Mouse (Mus musculus): ENCODE data around the gene Ubxn6.
"Not testable (repeated sequence)": the region's sequence is repeated elsewhere in the genome, so short reads cannot be mapped to it uniquely, and the experiment has no call there.

Ubxn6 gene

GRCm38 (mm10) chr17:56102158-56102557 is 27.3 kb upstream of the Ubxn6 start:
- in situ Hi-C loops (cut with MboI; ENCODE audit: low sequenced_read_pairs) = no loop called here

DNA sequence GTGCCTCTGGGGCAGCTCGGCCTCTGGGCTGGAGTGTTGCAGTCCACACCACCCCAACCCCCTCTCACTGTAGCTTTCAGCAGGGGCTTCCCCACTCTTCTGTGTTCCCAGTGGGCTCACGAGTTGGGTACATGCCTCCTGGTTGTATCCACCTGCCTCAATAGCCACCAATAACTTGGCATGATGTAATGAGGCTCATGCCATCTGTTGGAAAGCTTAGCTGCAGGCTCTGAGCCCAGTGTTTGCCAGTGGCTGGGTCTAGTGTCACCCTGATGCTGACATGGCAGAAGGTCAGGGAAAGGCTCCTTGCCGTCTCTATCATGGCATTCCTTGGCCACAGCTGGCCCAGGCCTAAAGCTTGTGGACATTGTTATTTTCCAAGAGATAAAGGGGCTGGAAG is 26.0 kb upstream of the Ubxn6 start:
- in situ Hi-C loops (cut with MboI; ENCODE audit: low sequenced_read_pairs) = no loop called here

DNA sequence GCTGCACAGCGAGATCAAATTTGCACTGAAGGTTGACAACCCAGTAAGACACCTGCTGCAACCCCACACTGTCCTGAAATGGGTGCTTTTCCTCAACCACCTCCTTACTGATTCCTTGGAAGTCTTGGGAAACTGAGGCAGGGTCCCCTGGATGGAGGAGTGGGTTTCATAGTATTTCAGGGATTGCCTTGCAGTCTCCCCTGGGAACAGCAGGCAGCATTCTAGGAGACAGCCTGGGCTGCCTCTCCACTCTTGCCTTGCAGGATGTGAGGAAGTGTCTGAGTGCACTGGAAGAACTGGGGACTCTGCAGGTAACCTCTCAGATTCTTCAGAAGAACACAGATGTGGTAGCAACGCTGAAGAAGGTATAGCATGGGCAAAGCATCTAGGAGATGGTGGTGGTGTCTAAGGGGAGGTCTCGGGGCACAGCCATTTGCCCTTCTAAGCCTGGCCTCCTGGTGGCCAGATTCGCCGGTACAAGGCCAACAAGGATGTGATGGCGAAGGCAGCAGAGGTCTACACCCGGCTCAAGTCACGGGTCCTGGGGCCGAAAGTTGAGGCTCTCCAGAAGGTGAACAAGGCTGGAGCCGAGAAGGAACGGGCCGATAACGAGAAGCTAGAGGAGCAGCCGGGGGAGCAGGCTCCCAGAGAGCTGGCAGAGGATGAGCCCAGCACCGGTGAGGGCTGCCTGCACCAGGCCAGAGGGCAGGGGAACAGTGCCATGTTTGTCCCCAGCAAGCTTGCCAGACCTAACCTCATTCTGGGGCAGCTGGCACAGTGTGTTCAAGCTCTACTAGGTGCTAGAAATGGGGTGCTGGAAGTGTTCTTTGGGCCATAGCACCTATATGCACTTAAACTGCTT is 24.1 kb upstream of the Ubxn6 start:
- in situ Hi-C loops (cut with MboI; ENCODE audit: low sequenced_read_pairs) = no loop called here

- in situ Hi-C loops (cut with MboI; ENCODE audit: low sequenced_read_pairs) = no loop called here
Observed at GRCm38 (mm10) chr17:56098180-56098579, 23.4 kb upstream of the Ubxn6 start.

- in situ Hi-C loops (cut with MboI; ENCODE audit: low sequenced_read_pairs) = no loop called here
Observed at GRCm38 (mm10) chr17:56096883-56097282, 22.1 kb upstream of the Ubxn6 start.

- in situ Hi-C loops (cut with MboI; ENCODE audit: low sequenced_read_pairs) = no loop called here
Observed at GRCm38 (mm10) chr17:56092794-56093193, 18.0 kb upstream of the Ubxn6 start.

DNA sequence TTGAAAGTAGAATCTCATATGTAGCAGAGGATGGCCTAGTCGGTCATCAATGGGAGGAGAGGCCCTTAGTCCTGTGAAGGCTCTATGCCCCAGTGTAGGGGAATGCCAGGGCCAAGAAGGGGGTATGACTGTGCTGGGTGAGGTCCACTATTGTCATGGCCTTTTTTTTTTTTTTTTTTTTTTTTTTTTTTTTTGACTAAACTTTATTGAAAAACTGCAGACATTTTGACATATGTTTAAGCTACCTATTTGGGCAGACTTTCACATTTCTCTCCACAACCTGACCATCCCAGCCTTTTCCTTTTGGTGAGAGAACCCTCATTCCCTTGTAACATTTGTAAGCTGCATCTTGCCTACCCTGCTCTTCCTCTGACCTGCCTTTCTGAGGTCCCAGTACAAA is 17.5 kb upstream of the Ubxn6 start:
- in situ Hi-C loops (cut with MboI; ENCODE audit: low sequenced_read_pairs) = no loop called here

GRCm38 (mm10) chr17:56080781-56081585 is 6.2 kb upstream of the Ubxn6 start:
- in situ Hi-C loops (cut with MboI; ENCODE audit: low sequenced_read_pairs) = no loop called here

GRCm38 (mm10) chr17:56079921-56080320 is 5.1 kb upstream of the Ubxn6 start:
- in situ Hi-C loops (cut with MboI; ENCODE audit: low sequenced_read_pairs) = no loop called here

GRCm38 (mm10) chr17:56078880-56079795 is 4.3 kb upstream of the Ubxn6 start, which contains the start of gene Hdgfl2:
Gene Hdgfl2 (plus strand): TSS chr17:56079634.
- in situ Hi-C loops (cut with MboI; ENCODE audit: low sequenced_read_pairs) = no loop called here

GRCm38 (mm10) chr17:56078361-56078760 is 3.5 kb upstream of the Ubxn6 start:
- in situ Hi-C loops (cut with MboI; ENCODE audit: low sequenced_read_pairs) = not testable (repeated sequence)

DNA sequence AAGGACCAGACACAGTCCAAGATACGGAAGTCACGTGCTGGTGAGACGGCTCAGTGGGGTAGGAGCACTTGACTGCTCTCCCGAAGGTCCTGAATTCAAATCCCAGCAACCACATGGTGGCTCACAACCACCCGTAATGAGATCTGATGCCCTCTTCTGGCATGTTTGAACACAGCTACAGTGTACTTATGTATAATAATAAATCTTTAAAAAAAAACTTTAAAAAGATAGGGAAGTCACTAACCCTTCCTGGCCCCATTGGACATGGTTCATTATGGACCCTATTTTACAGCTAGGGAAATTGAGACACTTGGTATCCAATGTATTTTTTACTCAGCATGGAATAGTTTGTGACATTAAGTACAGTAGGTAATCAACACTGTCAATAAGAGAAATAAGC is 2.7 kb upstream of the Ubxn6 start:
- in situ Hi-C loops (cut with MboI; ENCODE audit: low sequenced_read_pairs) = no loop called here

- in situ Hi-C loops (cut with MboI; ENCODE audit: low sequenced_read_pairs) = no loop called here
Observed at GRCm38 (mm10) chr17:56074097-56074826, 566 bp downstream of the Ubxn6 start.

DNA sequence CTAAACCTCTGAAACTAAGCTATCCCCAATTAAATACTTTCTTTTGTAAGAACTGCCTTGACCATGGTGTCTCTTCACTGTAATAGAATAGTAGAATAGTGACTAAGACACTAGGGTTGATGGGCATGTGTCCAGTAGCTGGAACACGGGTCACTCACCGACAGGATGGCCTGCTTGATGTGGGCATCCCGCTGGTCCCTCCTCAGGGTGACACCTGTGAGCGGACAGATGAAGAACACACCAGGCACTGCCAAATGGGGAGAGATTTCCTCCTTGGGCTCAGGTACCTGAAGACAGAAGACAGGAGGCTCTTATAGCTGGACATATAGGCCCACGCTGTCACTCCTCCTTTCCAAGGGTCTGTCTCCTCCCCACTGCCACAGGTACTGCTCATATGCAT is 2.6 kb downstream of the Ubxn6 start:
- in situ Hi-C loops (cut with MboI; ENCODE audit: low sequenced_read_pairs) = no loop called here

DNA sequence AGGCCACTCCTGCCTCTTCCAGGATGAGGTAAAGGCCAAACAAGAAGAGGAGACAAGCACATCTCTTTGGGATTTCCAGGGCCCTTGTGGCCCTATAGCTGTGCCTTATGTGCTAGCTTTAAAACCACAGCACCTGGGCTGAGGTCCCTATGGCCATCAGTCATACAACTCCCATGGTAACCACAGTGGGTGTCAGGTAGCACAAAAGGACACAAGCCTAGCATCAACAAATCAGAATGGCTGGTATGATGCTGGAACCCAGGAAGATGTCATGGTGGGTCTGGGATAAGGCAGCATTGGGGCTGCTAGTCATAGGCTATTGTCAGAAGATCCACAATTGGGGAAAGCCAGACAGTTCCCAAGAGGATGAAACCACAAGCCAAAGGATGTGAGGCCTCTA is 3.7 kb downstream of the Ubxn6 start:
- in situ Hi-C loops (cut with MboI; ENCODE audit: low sequenced_read_pairs) = no loop called here

DNA sequence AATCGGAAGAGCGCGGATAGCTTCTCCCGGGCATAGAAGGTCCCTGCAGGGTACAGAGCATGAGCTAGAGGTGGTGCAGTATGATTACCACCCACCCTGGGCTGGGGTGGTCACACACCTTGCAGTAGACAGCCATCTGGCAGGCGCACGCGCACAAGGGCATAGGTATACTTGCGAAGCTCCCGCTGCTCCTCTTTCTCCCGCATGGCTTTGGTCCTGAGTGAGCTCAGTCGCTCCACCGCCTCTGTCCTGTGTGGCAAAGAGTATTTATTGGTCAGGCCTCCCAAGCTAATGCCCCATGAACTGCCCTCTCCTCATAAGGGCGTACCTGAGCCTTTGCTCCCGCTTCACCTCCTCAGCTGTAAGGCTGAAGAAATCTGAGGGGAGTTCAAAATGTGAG is 5.8 kb downstream of the Ubxn6 start:
- in situ Hi-C loops (cut with MboI; ENCODE audit: low sequenced_read_pairs) = no loop called here

DNA sequence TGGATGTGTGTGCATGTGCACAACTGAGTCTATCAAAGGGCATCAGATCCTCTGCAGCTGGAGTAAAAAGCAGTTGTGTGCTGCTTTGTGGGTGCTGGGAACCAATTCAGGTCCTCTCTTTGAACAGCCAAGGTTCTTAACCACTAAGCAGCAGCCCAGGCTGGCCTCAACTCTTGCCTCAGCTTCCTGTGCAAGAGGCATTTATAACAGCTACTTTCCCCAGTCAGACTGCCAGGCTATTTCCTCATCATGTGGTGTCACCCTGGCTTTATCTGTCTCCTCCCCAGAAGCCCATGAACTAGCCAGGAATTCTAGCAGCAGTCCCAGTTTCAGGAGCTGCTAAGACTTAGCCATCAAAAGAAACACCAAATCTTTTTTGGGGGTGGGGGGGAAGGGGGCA is 8.4 kb downstream of the Ubxn6 start:
- in situ Hi-C loops (cut with MboI; ENCODE audit: low sequenced_read_pairs) = no loop called here

DNA sequence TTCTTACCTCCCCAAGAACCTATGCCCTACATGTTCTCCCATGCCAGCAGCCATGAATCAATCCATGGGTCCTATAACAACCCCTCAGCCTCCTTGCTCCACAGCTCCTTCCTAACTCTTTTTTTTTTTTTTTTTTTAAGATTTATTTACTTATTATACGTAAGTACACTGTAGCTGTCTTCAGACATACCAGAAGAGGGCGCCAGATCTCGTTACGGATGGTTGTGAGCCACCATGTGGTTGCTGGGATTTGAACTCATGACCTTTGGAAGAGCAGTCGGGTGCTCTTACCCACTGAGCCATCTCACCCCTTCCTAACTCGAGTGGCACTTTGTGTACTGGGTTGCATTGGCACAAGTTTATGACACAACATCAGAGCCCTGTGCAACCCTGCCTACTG is 9.1 kb downstream of the Ubxn6 start:
- in situ Hi-C loops (cut with MboI; ENCODE audit: low sequenced_read_pairs) = not testable (repeated sequence)

DNA sequence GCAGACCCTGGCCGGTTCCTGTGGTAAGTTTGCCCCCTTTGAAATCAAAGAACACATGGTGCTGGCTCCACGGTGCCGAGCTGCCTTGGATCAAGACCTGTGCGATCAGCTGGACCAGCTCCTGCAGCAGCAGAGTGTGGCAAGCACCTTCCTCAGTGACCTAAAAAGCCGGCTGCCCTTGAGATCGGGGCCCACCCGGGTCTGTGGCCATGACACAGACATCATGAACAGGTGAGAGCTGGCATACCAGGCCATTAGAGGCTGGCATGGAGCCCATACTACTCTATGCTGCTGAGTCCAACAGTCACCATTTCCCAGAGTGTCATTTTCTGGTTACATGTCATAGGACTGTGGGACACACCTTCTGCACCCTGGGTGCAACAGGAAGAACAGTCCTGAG is 12.7 kb downstream of the Ubxn6 start:
- in situ Hi-C loops (cut with MboI; ENCODE audit: low sequenced_read_pairs) = no loop called here

DNA sequence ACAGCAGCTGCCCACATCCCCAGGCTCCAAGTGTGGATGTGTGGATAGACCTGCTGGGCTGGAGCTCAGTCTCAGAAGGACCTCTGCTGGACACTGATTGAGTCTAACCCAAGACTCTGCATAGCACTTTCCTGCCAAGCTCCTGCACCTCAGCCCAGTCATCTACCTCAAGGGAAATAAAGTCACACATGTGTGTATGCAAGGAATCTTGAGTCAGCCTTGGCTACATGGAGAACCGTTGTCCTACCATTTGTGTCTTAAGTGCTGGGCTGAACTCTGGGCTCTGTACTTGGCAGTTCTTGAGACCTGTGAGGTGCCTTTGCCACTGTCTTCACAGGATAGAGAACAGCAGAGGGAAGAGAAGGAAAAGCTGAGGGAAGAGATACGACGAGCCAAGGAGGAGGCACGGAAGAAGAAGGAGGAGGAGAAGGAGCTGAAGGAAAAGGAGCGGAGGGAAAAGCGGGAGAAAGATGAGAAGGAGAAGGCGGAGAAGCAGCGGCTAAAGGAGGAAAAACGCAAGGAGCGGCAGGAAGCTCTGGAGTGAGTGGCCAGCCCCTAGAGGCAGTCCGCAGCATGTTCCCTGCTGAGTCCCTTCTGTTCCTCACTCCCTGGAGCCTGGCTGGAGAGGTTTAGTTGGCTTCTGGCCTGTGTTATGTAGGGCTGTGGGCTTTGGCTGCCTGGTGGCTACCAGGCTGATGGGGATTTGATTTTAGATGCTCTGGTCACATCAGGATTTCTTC is 17.3 kb downstream of the Ubxn6 start:
- in situ Hi-C loops (cut with MboI; ENCODE audit: low sequenced_read_pairs) = no loop called here
